Comparison of ENCODE assay signal across 8 mouse cellular contexts in the genomic region with DNA sequence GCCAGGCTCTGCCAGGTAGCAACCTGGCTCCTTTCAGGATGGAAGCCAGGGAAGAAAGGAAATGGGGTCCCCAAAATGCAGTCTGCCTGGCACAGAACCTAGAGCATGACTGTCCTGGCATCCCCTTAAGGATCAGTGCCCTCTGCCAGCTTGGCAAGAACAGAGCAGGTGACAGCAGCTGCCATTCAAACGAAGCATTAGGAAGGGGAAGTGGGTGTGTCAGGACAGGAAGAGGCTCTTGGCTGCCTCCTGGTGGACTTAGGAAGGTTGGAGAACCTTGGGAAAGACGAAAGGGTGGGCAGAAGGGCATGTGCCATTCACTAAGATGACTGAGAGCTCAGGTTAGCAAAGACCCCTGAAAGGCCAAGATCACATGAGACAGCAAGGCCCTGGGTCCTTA. TPM values are rescaled to one million over a fixed set of nuclear protein-coding genes. Genes with fewer than 3 reads are reported as not detected.
DNase-seq lines count a peak whose midpoint lies in the region; ATAC-seq and TF ChIP-seq lines count a peak whose summit lies in the region.

No protein-coding gene starts in this region.

- H3K9me3 ChIP-seq in embryonic facial prominence, embryonic 13.5 days: no peaks in the 10 kb centered on the region

- H3K4me2 ChIP-seq in embryonic facial prominence, embryonic 13.5 days: no peak overlapping the region

- WGBS in embryonic facial prominence, embryonic 13.5 days: 31% methylated on average over 2 of the region's 2 CpGs
- 17% methylated on average over 2 of the region's 2 CpGs for WGBS in macrophage (ENCODE audit: missing documents)

- no peaks in the 10 kb centered on the region for H3K27me3 ChIP-seq in embryonic facial prominence, embryonic 13.5 days

- ATAC-seq in embryonic facial prominence, embryonic 13.5 days (ENCODE audit: insufficient number of reproducible peaks, insufficient read depth, low FRiP score, low TSS enrichment, low read depth): no peak

- H3K4me3 ChIP-seq in layer of hippocampus, adult 2 months: no peak overlapping the region
- no peak overlapping the region for H3K4me3 ChIP-seq in embryonic facial prominence, embryonic 13.5 days
- no peak overlapping the region for H3K4me3 ChIP-seq in macrophage (ENCODE audit: inconsistent target)

- no peak overlapping the region for H3K9ac ChIP-seq in embryonic facial prominence, embryonic 13.5 days

- H3K79me2 ChIP-seq in macrophage (ENCODE audit: inconsistent target): peaks cover 79% of the 10 kb centered on the region

- peak overlapping the region; percentile 53; the same call in 1 of the 2 replicates for H3K27ac ChIP-seq in layer of hippocampus, adult 2 months
- peak overlapping the region; percentile 81 for H3K27ac ChIP-seq in embryonic facial prominence, embryonic 13.5 days
- H3K27ac ChIP-seq in macrophage: 0 out of 2 replicates have a peak overlapping the region, but pooled peaks have one; percentile 12

- H3K4me1 ChIP-seq in embryonic facial prominence, embryonic 13.5 days: peaks cover 77% of the 10 kb centered on the region

- DNase-seq in layer of hippocampus, adult 2 months (ENCODE audit: low spot score in 2 of 2): no peak
- no peak for DNase-seq in layer of hippocampus, adult 8-10 months (ENCODE audit: low spot score in 2 of 2)
- peak; percentile 56 for DNase-seq in R1 (ENCODE audit: low read depth, low spot score)
- DNase-seq in ovary, postnatal 36 days (ENCODE audit: low spot score): no peak
- DNase-seq in ovary, postnatal 10 days (ENCODE audit: low spot score): no peak
- DNase-seq in testis, postnatal 10 days (ENCODE audit: low spot score): no peak

- peaks cover 31% of the 10 kb centered on the region for H3K36me3 ChIP-seq in embryonic facial prominence, embryonic 13.5 days
- H3K36me3 ChIP-seq in macrophage (ENCODE audit: inconsistent target): peaks cover 25% of the 10 kb centered on the region; the same call in 1 of the 2 replicates

- TF ChIP-seq CTCF in layer of hippocampus, adult 2 months (conservative IDR thresholded peaks at IDR 0.05): peak; percentile 78

RNA-seq across cellular contexts. Expression of a gene that starts 20.2 kb away (rescaled TPM):
- total RNA-seq in layer of hippocampus, adult 2 months (2021): 100 to 1,000 TPM; 233 to 243 TPM
- 100 to 1,000 TPM; 219 to 252 (median 232) TPM for total RNA-seq in layer of hippocampus, adult 8-10 months (2022)
- 80.5 and 84.4 TPM in 2 replicates for polyA plus RNA-seq in embryonic facial prominence, embryonic 13.5 days (2015; fragmentation: Nextera tagmentation; extraction: Ambion mirVana)
- 100 to 1,000 TPM in 13 of 26 experiments, 10 to 100 TPM in 13; 10.5 to 341 (median 94.0) TPM for total RNA-seq in macrophage (2018; cell fraction: chromatin; rRNA removed)
- 10 to 100 TPM; 24.5 to 71.8 (median 47.2) TPM for total RNA-seq in macrophage (2018; cell fraction: cytosol; rRNA removed)
- 100 to 1,000 TPM in 7 of 26 experiments, 10 to 100 TPM in 19; 11.4 to 146 (median 63.2) TPM for total RNA-seq in macrophage (2018; cell fraction: nucleus; rRNA removed)
- polyA plus RNA-seq in macrophage (2018): 31.9 to 58.0 TPM (median 47.9 TPM) in 3 replicates

RNA-seq across cellular contexts. Expression of a gene that starts 20.3 kb away (rescaled TPM):
- 10 to 100 TPM; 58.2 to 59.7 TPM for total RNA-seq in layer of hippocampus, adult 2 months (2021)
- total RNA-seq in layer of hippocampus, adult 8-10 months (2022): 10 to 100 TPM; 66.0 to 74.2 (median 70.4) TPM
- polyA plus RNA-seq in embryonic facial prominence, embryonic 13.5 days (2015; fragmentation: Nextera tagmentation; extraction: Ambion mirVana): 27.6 and 28.3 TPM in 2 replicates
- total RNA-seq in macrophage (2018; cell fraction: chromatin; rRNA removed): 10 to 100 TPM in 22 of 26 experiments, 1 to 10 TPM in 4; 6.7 to 33.0 (median 16.8) TPM
- 10 to 100 TPM; 14.9 to 31.6 (median 22.0) TPM for total RNA-seq in macrophage (2018; cell fraction: cytosol; rRNA removed)
- 10 to 100 TPM; 11.6 to 41.7 (median 24.0) TPM for total RNA-seq in macrophage (2018; cell fraction: nucleus; rRNA removed)
- polyA plus RNA-seq in macrophage (2018): 17.7 to 29.9 TPM (median 27.6 TPM) in 3 replicates

RNA-seq across cellular contexts. Expression of a gene that starts 24.6 kb away (rescaled TPM):
- 10 to 100 TPM; 56.6 to 56.9 TPM for total RNA-seq in layer of hippocampus, adult 2 months (2021)
- 10 to 100 TPM; 53.5 to 61.6 (median 58.8) TPM for total RNA-seq in layer of hippocampus, adult 8-10 months (2022)
- 125 and 159 TPM in 2 replicates for polyA plus RNA-seq in embryonic facial prominence, embryonic 13.5 days (2015; fragmentation: Nextera tagmentation; extraction: Ambion mirVana)
- 10 to 100 TPM in 18 of 26 experiments, 1 to 10 TPM in 8; 3.7 to 22.1 (median 11.9) TPM for total RNA-seq in macrophage (2018; cell fraction: chromatin; rRNA removed)
- total RNA-seq in macrophage (2018; cell fraction: cytosol; rRNA removed): 10 to 100 TPM; 40.2 to 65.6 (median 52.9) TPM
- 10 to 100 TPM; 12.0 to 52.2 (median 25.1) TPM for total RNA-seq in macrophage (2018; cell fraction: nucleus; rRNA removed)
- 28.1 to 59.1 TPM (median 48.0 TPM) in 3 replicates for polyA plus RNA-seq in macrophage (2018)

RNA-seq across cellular contexts. Expression of a gene that starts 38.9 kb away (rescaled TPM):
- total RNA-seq in layer of hippocampus, adult 2 months (2021): 1 to 10 TPM; 1.0 to 1.1 TPM
- 1 to 10 TPM in 1 of 4 experiments, under 1 TPM in 3; 0.62 to 1.2 (median 0.64) TPM for total RNA-seq in layer of hippocampus, adult 8-10 months (2022)
- 18.3 and 19.7 TPM in 2 replicates for polyA plus RNA-seq in embryonic facial prominence, embryonic 13.5 days (2015; fragmentation: Nextera tagmentation; extraction: Ambion mirVana)
- total RNA-seq in macrophage (2018; cell fraction: chromatin; rRNA removed): 1 to 10 TPM in 20 of 26 experiments, under 1 TPM in 5, not detected in 1; 0.41 to 8.4 (median 1.8) TPM
- 1 to 10 TPM in 7 of 26 experiments, under 1 TPM in 19; 0.08 to 1.6 (median 0.71) TPM for total RNA-seq in macrophage (2018; cell fraction: cytosol; rRNA removed)
- 1 to 10 TPM in 18 of 26 experiments, under 1 TPM in 7, not detected in 1; 0.31 to 9.6 (median 1.6) TPM for total RNA-seq in macrophage (2018; cell fraction: nucleus; rRNA removed)
- 0.22 to 4.2 TPM (median 1.5 TPM) in 3 replicates for polyA plus RNA-seq in macrophage (2018)

RNA-seq across cellular contexts. Expression of a gene that starts 53.5 kb away (rescaled TPM):
- 10 to 100 TPM; 26.5 to 27.1 TPM for total RNA-seq in layer of hippocampus, adult 2 months (2021)
- 10 to 100 TPM; 22.6 to 27.3 (median 25.1) TPM for total RNA-seq in layer of hippocampus, adult 8-10 months (2022)
- polyA plus RNA-seq in embryonic facial prominence, embryonic 13.5 days (2015; fragmentation: Nextera tagmentation; extraction: Ambion mirVana): 45.4 and 45.5 TPM in 2 replicates
- total RNA-seq in macrophage (2018; cell fraction: chromatin; rRNA removed): 10 to 100 TPM in 4 of 26 experiments, 1 to 10 TPM in 19, under 1 TPM in 1, not detected in 2; 0.63 to 16.5 (median 4.4) TPM
- total RNA-seq in macrophage (2018; cell fraction: cytosol; rRNA removed): 10 to 100 TPM in 10 of 26 experiments, 1 to 10 TPM in 16; 5.1 to 13.7 (median 8.8) TPM
- total RNA-seq in macrophage (2018; cell fraction: nucleus; rRNA removed): 10 to 100 TPM in 15 of 26 experiments, 1 to 10 TPM in 11; 5.1 to 20.0 (median 10.4) TPM
- 4.6 to 11.0 TPM (median 10.6 TPM) in 3 replicates for polyA plus RNA-seq in macrophage (2018)

Comparison
In these comparisons a context has a peak if more than half of its experiments do, and no peak if none do; other contexts are left out.
1. H3K27ac ChIP-seq: peak in every context shown above with its lines; median percentile 81 in embryonic facial prominence, embryonic 13.5 days; 53 in layer of hippocampus, adult 2 months; 12 in macrophage.